Mouse (Mus musculus) heart, adult 11 months (tissue): Measurements from ENCODE around the gene Sec61b.
A peak's percentile ranks its signal among the peaks of the same experiment; 100 is the strongest.

Experiments used
- DNase-seq: peaks from one replicate; pipeline ENCODE4 v3.0.0; 2022

Sec61b gene

DNA sequence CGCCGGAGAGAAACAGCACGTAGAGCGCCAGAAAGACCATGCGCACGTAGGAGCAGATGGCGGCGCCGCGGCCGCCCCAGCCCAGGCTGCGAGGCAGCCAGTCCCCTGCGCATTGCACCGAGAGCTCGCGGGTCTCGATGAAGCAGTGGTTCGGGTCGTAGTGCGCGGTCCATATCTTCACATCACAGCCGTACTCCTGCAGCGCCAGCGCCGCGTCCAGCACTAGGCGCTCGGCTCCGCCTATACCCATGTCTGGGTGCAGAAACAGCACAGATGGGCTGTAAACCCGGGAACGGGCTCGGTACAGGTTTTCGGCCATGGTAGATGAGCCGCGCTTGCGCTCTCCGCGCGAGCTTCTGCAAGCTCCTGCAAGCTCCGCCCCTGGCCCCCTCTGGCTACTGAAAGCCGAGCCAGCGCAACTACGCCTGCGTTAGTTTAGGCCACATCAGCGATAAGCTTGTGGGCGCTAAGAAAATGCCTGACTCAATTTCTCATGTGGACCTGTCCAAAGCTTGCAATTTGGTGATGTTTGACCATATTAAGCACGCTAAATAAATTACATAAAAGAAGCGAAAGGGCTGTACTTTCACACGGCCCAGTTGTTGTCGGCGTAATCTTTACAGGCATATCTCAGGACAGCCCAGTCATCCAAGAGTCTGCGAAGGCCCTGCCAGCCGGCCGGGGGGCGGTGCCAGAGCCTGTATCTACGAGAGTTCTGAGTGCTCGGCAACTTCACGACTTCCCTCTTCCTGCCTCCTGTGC, at the start of gene Sec61b, which contains the start of gene Alg2:
TSS of gene Sec61b (plus strand) at position 691 of the 762 bp plus-strand sequence.
TSS of gene Alg2 (minus strand) at position 366 of the 762 bp plus-strand sequence.
- DNase-seq: peak; percentile 100

DNA sequence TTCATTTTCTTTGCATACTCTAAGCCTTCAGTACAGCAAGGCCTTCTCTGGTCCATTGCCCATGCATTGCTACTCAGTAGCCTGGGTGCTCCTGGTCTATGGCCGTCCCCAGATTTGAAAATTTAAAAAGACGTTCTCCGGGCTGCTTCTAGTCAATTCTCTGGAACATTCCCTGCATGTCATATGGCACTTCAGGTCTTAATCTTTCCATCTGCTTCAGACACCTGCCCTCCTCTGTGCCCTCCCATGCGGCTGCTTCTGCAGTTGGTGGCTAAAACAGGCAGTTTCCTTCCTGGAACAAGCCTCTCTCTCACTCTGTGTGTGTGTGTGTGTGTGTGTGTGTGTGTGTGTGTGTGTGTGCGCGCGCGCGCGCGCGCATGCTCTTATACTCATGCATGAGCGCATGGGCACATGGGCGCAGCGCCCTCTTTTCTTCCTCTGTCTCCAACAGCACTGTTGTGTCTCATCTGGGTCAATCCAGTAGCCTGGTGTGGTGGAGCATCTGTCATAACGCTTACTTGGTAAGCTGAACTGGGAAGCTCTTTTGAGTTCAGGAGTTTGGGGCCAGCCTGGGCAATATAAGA, 49.1 kb upstream of the Sec61b start:
- peak; percentile 87 for DNase-seq

DNA sequence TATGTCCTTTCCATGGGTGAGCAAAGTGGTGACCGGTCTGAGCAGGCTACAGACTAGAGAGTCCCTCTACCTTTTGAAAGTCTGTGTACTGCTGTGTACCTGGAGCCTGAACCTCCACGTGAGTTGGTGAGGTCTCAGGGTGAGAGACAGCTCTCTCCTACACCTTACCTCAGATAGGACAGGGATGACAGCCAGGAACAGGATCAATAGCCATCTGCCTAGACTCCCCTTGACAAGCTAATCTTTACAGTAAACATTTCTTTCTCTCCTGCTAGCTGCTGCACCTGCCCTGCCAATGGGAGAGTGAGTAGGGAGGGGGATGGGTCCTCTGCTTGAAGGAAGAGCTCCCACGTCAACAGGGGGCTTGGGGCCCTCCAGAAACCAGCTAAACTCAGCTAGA, 46.9 kb upstream of the Sec61b start:
- DNase-seq: peak; percentile 74

DNA sequence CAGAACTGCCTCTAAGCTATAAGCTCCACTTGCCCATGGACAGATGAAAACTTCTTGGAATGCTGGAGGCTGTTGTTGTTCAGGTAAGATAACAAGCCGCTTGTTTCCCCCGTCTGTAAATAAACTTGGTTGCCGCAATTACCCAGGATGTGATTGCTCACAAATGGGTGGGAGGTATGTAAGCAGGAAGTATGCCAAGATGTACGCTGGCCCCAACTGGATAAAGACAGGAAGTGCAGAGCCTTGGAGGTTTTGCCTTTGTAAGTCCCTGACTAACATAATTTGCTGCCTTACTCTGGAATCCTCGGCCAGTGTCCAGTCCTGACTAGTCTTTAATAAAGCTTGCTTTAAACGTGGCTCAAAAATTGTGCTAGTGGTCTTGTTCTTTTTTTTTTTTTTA, 43.9 kb upstream of the Sec61b start:
- peak; percentile 66 for DNase-seq

DNA sequence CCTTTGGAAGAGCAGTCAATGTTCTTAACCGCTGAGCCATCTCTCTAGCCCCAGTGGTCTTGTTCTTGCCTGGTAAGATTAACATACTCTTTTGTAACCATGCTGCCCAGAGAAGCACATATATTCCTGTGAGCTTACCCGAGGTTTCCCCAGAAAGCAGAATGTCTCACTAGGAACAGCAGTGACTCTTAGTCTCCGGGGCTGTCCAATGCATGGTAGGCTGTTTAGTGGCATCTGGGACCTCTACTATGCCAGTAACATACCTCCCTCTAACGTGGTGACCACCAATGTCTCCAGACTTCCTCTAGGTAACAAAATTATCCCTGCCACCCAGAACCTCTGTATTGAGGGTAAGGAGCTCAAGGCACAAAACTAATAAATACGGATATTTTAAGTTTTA, 43.4 kb upstream of the Sec61b start:
- peak; percentile 63 for DNase-seq

DNA sequence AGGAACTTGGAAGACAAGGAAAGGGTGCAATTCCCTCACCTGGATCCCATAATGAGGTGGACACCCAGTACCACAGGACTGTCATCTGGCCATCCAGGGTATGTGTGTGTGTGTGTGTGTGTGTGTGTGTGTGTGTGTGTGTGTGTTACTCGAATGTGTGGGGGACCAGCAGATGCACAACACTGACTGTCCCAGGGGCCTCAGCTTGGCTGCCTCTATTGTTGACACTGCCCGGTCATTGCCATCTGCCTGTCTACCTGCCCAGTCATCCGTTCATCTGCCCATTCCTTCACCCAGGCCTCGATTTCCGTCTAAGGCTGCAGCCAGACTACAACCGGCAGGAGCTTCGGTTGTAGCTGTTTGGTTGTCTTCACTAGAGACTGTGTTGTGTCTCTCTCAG, 41.7 kb upstream of the Sec61b start:
- DNase-seq: peak; percentile 40

DNA sequence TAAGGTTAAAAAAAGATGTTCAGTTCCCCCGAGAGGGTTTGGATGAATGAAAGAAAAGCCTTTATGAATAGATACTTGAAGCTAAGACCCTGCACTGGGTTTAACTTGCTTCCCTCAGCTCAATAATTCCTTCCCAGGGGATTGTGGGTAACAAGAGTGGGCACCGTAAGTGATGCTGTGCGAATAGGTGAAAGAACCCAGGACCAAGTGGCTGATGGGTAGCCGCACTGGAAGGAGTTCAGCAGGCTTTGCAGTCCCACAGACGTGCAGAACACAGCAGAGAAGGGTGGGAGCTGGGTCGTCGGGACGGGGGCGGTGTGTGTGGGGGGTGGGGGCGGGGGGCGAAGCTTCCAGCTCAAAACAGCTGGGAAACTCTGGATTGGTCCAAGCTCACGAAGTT, 39.3 kb upstream of the Sec61b start:
- peak; percentile 75 for DNase-seq

DNA sequence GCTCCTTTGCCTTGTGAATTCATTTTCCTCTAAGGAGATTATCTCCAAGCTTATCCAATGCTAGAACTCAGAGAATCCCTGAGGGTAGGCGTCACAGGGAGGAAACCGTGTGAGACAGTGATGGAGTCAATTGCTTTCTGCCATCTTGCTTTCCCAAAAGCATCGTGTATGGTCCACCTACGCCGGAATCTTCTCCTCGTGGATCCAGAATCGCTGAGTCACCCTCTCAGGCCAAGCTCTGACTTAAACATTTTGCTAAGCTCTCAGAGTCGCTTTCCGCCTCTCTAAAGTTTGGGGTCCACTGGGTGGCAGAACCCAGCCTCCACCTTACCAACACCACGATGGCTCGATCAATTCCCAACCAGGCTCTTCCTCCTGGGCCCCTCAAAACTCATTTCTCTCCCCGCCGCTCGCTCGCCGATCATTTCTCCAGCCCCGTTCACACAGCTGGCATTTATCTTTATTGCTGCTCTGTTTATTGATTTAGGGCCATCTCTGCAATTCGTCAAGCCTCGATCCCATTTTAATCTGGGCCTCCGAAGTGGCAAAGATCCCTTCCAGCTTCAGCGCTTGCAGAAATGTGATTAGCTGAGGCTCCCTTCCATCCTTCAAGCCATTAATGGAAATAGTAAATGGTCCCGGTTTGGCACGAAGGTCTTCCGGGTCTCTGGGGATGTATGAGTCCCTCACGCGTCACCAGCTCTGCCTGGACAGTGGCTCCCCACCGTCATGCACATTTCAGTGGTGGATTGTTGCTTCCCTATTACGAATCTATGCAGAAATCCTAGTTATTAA, 38.7 kb upstream of the Sec61b start:
- DNase-seq: peak; percentile 87

DNA sequence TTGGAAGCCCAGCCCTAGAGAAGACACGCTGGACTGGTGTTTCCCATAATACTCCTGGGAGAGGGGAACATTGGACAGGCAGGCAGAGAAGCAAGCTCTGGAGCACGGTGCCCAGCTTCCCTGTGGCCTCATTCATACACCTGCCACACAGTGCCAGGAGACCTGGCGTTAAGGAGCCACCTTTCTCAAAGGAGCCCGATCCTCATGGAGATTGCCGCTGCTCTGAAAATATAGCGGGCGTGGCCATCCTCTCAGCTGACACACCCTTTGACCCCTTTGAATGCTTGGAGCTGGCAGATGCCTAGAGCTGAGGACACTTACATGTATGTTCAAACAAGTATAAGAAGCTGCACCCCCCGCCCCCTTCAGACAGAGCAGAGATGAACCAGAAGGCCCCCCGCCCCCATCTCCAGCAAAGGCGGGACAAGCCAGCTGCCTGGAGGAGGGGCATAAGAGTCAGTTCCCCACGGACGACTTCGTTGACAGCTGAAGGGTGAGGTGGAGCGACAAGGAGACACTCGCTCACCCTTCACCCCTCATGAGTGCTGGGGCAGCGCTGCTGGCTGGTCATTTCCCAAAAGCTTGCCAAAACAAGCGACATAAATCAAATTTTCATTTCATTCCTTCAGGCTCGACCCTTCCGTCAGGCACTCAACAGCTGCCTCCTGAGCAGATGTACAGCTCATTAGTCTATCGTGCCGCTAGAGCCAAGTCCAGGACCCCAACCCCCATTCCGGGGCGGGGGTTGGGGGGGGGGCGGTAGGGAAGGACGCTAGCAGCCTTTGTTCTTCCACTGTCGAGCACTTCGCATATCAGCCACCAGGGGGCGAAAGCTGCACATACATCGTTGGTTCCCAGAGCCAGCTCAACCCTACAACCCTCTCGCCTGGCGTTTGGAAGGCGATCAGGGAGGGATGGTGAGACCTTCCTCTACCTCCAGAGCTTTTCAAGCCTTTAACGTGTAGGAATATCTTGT, 36.8 kb upstream of the Sec61b start:
- peak; percentile 97 for DNase-seq

DNA sequence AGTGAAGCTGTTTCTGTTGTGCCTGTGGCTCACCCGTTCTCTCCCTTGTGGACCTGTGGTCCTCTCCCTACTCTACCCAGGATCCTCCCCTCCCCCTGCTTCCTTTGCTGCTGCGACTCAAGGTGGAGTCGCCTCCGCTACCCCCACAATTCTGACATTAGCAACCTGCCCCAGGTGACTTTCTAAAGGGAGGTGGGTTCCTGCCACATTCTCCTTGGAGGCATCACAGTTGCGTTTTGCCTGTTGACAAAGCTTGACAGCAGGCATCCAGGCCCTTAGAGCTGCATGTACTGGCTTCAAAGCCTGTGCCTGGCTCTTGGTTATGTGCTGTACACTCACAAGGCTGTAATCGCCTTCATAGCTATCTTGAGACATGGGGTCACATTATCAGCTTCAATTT, 35.5 kb upstream of the Sec61b start:
- DNase-seq: peak; percentile 61

DNA sequence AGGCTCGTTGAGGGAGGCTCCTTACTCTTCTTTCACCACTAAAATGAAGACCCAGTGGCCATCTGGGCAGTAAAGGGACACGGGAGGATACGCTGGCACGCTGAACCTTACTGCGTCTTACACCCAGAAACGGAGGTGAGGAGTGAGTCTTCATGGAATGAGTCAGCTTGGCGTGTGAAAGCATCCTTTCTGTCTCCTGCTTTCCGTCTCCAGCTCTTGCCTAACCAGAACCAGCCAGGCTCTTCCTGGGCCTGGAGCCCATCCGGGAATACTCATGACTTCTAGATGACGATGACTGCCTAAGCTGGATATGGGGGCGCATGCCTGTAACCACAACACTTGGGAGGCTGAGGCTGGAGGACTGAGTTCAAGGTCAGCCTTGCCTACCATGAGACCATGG, 33.5 kb upstream of the Sec61b start:
- DNase-seq: peak; percentile 64

DNA sequence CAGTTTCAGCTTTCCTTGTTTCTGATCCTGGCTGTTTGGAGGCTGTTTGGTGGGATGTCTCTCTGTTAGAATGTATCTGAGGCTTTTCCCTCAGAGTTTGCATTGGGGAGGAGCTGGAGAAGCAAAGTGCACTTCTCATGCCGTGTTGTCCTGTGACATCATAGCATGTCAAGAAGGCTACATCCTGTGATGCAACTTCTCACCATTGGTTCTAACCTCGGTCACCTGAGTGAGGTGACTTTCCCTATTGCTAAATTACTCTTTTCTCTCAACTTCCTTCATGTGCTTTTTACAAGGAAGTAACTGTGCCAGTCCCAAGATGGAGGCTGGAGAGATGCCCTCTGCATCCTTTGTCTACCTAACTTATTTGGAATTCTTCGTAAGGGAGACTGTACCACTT, 25.9 kb upstream of the Sec61b start:
- DNase-seq: peak; percentile 64

DNA sequence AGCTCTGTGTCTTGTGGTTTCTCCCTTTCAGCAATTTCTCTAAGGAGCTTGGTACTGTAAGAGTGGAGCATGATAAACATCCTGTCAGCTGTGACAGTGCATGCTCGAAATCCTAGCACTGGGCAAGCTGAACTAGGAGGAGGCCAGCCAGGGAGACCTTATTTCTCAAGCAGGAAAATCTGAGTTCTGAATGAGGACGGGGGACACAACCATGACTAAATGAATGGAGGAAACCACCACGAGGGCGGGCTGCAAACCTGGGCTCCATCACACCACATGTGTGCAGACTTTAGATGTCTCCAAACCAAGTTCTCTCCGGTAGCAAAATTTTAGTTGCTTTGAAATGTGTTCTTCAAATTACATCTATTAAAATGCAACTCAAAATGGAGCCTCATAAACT, 25.3 kb upstream of the Sec61b start:
- peak; percentile 76 for DNase-seq

DNA sequence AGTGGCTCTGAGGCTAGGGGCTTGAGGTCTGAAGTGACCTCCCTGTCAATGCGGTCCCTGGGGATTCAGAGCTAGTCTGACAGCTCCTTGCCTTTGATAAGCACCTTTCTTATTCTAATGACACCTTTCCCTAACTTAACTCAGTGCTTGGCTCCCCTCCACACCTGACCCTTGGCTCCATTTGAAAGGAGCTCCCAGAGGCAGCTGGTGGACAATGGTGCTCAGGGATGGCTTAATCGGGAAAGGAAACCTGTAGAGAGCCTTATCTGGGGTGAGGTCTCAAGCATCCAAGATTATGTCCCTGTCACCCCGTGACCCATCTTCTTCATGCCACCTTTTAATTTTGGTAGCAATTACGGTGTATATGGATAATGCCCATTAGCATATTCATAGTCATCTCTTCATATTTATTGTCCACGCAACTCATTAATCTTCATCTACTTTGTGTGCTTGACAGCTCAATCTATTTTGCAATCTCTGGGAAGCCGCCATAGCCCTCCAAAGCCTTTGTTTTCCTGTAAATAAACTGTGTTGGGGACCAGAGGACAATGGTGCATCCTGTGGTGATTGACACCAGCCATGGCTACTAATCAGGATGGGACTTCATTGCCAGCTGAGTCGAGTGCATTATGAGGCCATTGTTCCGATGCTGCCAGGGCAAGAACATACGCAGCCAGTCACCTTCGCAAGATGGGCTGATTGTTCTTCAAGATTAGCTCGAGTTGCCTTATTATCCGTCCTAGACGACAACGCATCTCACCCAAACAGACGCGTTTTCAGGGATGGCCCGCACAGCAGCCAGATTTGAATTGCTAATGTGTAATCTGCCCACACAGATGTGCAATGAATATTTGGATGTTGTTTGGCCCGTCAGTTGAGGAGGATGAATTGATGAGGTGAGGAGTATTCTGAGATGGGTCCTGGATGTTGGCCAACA, 24.6 kb upstream of the Sec61b start:
- peak; percentile 81 for DNase-seq

DNA sequence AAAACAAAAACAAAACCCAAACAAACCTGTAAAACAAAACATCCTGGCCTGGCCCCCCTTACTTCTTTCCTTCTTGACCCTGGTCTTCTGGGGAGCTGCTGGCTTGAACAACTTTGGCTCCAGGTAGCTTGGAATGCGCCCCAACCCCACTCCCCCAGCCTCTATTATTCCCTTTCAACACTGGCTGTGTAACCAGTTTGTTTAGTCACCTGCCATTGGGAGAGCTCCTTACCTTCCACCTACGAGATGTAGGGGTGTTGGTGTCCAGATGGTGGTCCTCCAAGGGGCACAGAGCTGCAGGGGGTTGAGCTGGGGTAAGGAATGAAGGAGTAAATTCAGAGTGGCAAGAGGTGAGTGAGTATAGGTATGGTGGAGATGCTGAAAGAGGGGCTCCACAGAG, 7.3 kb upstream of the Sec61b start:
- peak; percentile 79 for DNase-seq

DNA sequence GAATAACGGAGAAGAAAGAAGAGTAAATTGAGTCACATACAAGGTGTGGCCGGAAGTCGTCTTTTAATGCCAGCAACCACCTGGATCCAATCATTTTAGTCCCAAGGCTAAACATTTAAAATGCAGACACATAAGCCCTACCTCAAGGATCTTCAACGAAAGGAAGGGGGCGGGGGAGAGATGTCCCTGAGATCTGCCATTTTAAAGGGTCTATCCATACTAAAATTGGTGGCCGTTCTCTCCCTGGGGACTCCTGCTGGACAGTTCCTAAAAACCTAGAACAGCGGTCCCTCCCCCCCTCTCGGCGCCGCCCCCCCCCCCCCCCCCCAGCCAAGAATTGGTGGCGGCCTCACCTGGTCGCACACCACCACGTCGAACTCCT, 881 bp upstream of the Sec61b start:
- no peak for DNase-seq

DNA sequence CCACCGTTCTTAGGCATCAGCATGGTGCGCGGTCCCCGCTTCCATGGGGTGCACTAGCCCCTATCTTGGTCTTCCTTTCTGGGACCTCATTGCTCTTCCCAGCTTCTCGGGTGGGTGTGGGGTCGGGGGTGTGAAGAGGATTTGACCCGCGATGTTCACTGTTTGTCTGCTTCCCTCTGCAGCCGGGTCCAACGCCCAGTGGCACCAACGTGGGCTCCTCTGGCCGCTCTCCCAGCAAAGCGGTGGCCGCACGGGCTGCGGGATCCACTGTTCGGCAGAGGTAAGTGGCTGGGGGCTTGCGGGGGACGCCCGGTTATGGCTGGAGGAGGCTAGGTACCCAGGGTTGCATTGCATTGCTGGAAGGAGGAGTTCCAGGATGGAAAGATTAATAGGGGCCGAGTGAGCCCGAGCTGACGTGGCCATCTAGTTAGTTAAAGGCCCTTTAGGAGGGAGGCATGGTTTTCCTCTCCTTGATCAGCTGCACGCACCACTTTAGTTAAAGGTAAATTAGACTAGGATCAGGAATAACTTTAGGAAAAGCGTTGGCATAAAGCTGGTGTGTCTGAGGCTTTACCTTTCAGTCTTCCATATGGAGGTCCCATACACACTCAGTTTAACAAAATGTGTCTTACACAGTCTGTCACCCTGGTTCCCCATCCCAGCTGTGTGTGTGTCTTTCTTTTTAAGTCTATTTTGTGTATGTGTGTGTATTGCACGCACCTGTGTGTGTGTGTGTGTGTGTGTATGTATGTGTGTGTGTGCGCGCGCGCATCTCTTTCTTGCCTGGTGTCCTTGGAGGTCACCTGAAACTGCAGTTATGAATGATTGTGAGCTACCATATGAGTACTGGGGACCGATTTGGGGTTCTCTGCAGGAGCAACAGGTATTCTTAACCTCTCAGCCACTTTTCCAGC, 529 bp downstream of the Sec61b start:
- peak; percentile 74 for DNase-seq

DNA sequence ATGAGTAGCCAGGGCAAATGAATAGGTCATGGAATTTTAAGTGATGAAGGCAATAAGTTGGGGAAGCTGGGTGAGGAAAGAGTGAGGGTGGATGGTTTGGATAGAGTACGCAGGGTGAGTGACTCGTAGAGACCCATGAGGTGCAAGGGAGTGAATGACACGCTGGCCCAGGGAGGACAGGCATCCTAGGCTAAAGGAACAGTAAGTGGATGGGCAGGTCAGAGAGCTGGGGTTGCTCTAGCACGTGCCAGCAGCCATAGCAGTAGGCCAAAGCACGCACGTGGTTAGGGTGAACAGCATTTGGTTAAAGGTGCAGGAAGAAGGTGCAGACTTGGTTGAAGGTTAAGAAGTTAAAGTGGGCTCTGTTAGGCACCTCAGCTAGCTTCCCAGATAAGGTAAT, 3.1 kb downstream of the Sec61b start:
- peak; percentile 61 for DNase-seq

DNA sequence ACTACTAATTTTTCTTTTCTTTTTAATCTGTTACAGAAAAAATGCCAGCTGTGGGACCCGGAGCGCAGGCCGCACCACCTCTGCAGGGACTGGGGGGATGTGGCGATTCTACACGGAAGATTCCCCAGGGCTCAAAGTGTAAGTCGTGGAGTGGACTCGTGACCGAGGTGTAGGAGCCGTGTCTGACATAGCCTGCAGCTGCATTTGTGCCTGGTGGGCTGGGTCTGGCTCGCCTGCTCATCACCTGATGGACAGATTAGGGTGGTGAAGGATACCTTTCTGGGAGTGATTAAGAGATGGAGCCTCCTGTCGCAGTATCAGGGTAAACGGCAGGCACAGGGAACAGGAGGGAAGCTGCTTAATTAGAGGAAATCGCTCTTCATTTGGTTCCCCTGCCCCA, 5.6 kb downstream of the Sec61b start:
- peak; percentile 62 for DNase-seq

DNA sequence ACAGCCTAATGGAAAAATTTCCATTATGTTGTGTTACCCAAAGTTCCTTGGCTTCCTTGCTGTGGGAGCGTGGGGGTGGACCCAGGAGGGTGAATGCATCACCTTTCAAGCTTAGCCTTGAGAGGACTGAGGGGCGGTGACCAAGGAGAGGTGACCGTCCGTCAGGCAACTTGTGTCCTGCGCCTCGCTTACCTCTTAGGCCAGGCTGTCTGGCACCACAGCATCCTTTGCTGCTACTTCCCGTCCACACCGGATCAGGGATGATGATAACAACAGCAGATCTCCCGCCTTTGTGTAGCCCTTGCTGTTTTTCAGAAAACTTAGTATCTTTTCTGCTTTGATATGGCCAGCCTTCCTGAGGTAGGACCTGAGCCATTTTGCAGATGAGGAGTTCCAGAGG, 6.1 kb downstream of the Sec61b start:
- DNase-seq: peak; percentile 84
